Mouse (Mus musculus): Measurements from ENCODE around the gene Zdhhc14.

Gene Zdhhc14

DNA sequence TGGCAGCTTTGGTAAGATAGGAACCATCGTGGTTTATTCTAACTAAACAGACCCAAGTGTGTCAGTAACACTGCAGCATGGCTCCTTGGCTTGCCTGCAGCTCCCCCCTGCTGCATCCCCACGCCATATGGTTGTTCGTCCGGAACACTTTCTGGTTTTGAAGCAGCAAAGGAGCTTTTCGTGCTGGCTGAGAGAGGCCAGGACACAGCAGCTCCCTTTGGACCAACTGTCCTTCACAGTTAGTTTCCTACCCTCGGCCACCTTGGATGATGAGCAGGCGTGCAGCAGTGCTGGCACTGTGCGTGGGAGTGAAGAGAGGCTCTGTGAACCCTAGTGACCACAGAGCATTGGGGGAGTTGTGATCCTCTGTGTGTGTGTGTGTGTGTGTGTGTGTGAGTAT, 64.2 kb downstream of the Zdhhc14 start:
- DNase-seq: no peak

GRCm38 (mm10) chr17:5560212-5560611, 67.9 kb downstream of the Zdhhc14 start:
- no peak for DNase-seq

DNA sequence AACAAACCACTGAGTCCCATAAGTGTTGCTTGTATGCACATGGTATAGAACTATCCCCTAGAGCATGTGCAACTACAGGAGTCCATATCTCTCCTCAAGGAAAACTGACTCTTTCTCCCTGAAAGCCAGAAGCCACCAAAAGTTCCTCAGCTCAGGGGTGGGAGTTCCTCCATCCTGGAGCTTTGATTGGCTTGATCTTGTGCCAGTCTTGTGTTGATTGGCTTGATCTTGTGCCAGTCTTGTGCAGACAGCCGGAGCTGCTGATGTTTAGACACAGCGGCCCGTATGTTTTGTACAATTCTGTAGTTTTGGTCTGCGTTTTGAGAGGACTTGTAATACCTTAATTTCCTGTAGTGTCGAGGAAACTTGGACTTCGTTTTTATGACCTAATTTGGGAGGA, 70.8 kb downstream of the Zdhhc14 start:
- no peak for DNase-seq

- no peak for DNase-seq
These were observed 73.6 kb downstream of the Zdhhc14 start for GRCm38 (mm10) chr17:5566006-5566405.

GRCm38 (mm10) chr17:5567943-5568342, 75.6 kb downstream of the Zdhhc14 start:
- DNase-seq: no peak

GRCm38 (mm10) chr17:5569131-5570030, 77.0 kb downstream of the Zdhhc14 start:
- DNase-seq: no peak

DNA sequence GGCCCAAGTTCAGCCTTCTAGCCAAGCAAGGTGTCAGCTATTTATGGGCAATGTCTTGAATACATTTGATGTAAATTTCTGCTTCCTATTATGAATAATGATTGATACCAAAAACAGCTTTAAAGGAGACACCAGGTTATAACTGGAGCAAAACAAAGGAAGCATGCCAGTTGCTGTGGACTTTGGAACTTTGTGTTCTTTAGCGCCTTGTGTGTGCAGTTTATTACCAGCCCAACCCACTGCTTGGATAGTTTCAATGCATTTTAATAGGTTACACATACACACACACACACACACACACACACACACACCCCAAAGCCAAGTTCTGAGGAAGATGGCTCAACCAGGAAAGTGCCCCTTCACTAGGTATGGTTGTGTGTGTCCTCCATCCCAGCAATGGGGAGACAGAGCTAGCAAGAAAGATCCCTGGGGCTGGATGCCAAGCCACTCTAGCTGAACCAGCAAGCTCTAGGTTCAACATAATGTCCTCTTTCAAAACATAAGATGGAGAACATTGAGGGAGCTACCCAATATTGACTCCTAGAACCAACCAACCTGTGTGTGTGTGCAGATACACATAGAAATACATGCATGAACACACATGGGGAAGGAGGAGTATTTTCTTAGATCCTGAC, 79.9 kb downstream of the Zdhhc14 start:
- no peak for DNase-seq

GRCm38 (mm10) chr17:5572745-5573420, 80.5 kb downstream of the Zdhhc14 start:
- no peak for DNase-seq

DNA sequence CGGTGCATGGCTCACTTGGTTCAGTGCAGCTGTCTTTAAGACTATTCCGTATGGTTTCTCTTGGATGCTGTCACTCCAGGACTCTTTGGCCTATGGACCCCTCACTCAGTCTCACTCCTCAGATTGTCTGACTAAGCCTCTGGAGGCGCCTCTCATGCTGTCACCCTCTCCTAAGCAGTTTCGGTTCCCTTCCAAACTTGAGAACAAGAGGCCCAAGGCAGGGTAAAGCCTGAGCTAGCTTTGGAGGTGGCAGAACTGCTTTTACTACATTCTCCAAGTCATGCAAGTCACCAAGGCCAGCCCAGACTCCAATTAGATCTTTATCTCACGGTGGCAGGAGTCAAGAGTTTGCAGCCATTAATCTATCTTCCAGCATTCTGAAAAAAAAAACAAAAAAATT, 82.3 kb downstream of the Zdhhc14 start:
- DNase-seq: no peak

DNA sequence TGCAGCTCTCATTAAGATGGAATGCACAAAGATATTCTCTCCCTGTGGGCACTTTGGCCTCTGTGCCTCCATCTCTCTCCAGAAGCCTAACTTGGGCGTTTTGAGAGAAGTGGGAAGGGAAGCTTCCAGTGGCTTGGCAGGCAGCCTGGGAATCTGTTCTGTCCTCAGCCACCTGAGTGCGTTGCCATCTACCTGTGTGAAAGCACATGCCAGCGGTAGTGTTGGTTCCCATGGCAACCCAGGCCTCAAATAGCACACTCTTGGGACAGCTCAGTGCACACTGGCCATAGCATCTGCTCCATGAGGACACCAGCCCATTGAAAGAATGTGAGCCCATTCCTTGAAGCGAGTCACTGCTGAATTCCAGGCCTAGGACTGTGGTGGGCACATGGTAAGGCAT, 83.2 kb downstream of the Zdhhc14 start:
- DNase-seq: peak; percentile 36

- DNase-seq: no peak
These were observed 89.9 kb downstream of the Zdhhc14 start for GRCm38 (mm10) chr17:5582232-5582631.

- DNase-seq: no peak
These were observed 90.6 kb downstream of the Zdhhc14 start for GRCm38 (mm10) chr17:5582937-5583336.

DNA sequence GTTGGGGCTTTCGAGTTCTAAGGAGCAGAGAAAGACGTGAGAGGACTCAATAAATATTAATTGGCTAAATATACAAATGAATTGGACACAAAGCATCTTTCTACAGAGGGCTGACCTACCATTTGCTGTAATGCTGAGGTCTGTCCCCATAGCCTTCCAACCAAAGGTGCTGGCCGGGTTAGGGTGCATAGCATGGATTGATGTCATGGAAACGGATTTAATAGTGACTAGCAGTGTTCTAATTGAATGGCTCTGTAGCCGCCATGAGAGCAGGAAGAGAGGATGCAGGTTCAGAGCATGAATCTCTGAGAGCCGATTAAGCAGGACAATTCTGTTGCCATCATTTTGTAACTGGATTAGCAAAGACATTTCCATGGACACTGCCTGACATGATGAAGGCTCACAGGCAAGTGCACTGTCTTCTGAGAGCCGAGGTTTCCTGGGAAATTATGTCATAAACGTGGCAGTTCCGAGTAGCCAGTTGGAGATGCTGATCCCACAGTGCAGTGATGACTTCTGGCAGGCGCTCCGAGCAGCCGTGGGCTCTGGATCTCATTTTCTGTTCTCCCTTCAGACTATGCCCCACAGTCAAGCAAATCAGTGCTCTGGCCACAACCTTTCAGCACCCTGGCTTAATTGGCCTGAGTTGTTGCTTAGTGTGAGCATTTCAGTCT, 91.3 kb downstream of the Zdhhc14 start:
- DNase-seq: no peak

DNA sequence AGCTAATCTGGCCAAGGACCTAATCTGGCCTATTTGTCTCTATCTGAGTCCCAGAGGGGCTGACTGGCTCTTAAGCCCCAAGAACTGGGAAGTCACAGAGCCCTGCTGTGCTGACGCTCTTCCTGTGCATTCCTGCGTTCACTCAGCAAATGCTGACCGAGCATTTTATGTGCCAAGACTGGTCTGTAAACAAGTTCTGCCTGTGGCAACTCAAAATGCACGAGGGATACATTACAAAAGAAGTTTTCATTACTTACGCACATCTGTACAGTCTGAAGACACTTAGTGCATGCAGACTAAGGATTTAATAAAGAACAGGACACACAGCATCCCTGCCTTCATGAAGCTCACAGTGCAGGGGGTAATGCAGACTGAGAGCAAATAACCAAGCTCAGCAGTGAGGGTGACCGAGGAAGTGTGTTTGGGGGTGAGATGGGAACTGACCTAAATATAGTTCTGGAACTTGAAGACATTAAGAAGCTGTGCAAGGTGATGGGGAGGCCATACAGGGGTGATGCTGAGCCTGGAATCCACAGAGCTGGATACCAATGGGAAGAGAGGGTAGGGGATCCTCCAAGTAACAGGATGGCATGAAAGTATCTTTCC, 99.3 kb downstream of the Zdhhc14 start:
- no peak for DNase-seq

DNA sequence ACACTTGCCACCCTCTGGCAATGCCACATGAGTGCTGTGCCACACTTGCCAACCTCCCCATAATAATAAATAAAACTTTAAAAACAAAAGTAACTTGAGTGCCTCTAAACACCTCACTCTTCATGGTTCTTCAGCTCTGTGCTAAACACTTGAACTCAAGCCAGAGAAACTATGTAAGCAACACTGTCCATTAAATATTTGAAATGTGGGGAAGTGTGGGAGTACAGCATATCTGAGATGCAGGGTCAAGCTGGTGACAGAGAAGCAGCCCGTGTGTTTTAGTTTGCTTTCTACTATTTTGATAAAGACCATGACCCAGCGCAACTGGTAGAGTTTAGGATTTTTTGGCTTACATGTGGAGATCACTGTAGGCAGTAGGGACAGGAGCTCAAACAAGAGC, 100.7 kb downstream of the Zdhhc14 start:
- DNase-seq: no peak

GRCm38 (mm10) chr17:5595068-5595467, 102.7 kb downstream of the Zdhhc14 start:
- DNase-seq: no peak

- no peak for DNase-seq
These were observed 104.1 kb downstream of the Zdhhc14 start for GRCm38 (mm10) chr17:5596490-5596889.

DNA sequence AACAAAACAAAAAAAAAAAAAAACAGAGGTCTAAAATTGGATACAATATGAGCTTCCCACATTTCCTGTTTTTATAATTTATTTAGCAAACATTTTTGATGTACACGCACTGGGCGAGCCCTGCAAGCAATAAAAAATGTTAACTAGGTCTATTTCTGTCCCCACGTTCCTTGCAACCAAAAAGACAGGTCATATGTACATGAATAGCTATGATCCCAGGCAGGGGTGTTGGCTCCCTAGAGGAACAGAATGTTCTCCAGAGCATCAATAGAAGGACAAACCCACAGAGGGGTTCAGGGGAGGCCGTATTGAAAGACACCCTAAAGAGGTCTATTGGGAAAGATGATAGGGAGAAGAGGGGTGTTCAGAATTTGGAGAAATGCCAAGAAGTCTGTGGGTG, 106.6 kb downstream of the Zdhhc14 start:
- DNase-seq: no peak

GRCm38 (mm10) chr17:5600505-5601027, 108.2 kb downstream of the Zdhhc14 start:
- no peak for DNase-seq

DNA sequence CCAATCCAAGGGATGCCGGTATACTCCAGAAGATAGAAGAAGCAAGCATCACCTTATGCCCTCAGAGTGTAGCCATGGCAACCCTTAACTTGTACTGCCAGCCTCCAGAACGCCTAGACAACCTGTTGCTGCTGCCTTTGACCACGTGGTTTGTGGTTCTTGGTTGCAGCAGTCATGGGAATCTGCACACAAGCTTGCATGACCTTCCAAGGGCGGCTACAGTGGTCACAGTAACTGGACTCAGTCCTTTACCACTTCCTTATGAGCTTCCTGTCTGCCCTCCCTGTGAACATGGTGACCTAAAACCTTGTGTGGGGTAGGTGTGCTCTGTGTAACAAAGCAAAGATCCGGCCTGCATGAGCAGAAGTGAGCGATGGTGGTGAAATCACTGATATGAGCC, 109.6 kb downstream of the Zdhhc14 start:
- DNase-seq: no peak

- no peak for DNase-seq
These were observed 113.8 kb downstream of the Zdhhc14 start for GRCm38 (mm10) chr17:5606151-5606591.

DNA sequence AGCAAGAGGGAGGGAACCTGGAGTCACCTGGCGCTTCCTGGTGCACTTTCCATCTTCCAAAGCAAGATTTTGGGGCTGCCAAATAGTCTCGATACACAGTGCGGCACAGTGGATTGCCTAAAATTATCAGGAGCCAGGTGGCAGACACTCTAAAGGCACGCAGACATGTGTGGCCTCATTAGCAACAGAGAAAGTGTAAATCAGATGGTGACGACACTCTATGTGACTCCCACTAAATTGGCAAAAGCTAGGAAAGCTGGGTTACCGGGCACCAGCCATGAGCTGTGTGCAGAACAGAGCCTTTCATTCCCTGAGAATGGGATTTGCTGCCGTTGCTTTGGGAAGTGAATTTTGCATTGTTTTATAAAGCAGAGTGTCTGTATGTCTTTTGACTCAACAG, 115.0 kb downstream of the Zdhhc14 start:
- no peak for DNase-seq
